In the genomic region with DNA sequence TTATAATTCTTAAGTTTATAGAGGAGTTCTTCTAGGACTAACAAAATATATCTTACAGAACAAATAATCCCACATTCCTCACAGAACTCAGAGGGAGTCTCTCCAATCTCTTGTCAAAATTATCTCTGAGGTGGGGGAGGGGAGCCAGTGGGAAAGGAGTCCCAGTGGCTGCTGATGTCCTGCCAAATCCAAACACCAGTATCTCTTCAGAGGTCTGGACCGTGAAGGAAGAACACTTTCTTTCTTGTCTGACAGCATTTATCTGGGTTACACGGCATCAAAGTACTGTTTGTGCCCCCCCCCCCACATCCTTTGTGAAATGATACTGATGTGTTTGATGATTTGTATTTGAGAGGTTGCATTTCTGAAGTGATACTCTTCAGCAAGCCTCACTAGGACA, we compare ENCODE assay signal across 30 mouse cellular contexts.
DNase-seq lines count a peak whose midpoint lies in the region; ATAC-seq and TF ChIP-seq lines count a peak whose summit lies in the region.
"Had no signal": no experiment of that assay in that cellular context is flagged by ENCODE, and none has a peak within 500 bp of the region (broad histone marks: within the 10 kb centered on the region; RNA-seq: fewer than 3 reads in every experiment).

No protein-coding gene starts in this region.

- no peak for TF ChIP-seq CTCF in lung, embryonic 14.5 days (IDR thresholded peaks at IDR 0.05; ENCODE audit: low read depth)
- no peak for TF ChIP-seq CTCF in lung, postnatal 0 days (IDR thresholded peaks at IDR 0.05)

- DNase-seq in heart, postnatal 10 days, result peak; percentile 11 to 13
- no peak for DNase-seq in heart, adult 9 months (ENCODE audit: low spot score in 2 of 2)
- peak; percentile 62 for DNase-seq in lung, embryonic 14.5 days
- no peak for DNase-seq in lung, postnatal 0 days (ENCODE audit: low spot score)
- DNase-seq in ovary, adult 18-20 months (ENCODE audit: low spot score), result peak; percentile 26
- DNase-seq in ovary, postnatal 10 days (ENCODE audit: low spot score), result no peak
- peak; percentile 46 for DNase-seq in testis, postnatal 10 days (ENCODE audit: low spot score)
- DNase-seq: adrenal gland, adult 8-10 months; cerebellum, adult 8-10 months; cerebellum, postnatal 25 days; forebrain, postnatal 0 days; heart, adult 2 months; heart, postnatal 36 days; kidney, adult 9 months; layer of hippocampus, adult 9-11 months; liver, embryonic 13.5 days; right cerebral cortex, adult 18-20 months had no signal

- TF ChIP-seq EP300 in lung, postnatal 0 days (IDR thresholded peaks at IDR 0.05), result no peak

- 0 out of 2 replicates have a peak, but pooled peaks cover 2% of the 10 kb centered on the region for H3K4me1 ChIP-seq in lung, embryonic 14.5 days (ENCODE audit: insufficient read depth)
- no peaks in the 10 kb centered on the region for H3K4me1 ChIP-seq in lung, postnatal 0 days (ENCODE audit: insufficient read depth, low read depth, low read length)
- H3K4me1 ChIP-seq: embryonic facial prominence, embryonic 10.5 days; embryonic facial prominence, embryonic 15.5 days; forebrain, embryonic 12.5 days; hindbrain, embryonic 12.5 days; limb, embryonic 15.5 days; liver, embryonic 13.5 days; midbrain, embryonic 13.5 days; neural tube, embryonic 13.5 days had no signal

- intact Hi-C loops in heart, postnatal 10 days (cut with DNase I), result no loop called here

- H3K36me3 ChIP-seq in lung, embryonic 14.5 days (ENCODE audit: insufficient read depth), result no peaks in the 10 kb centered on the region
- no peaks in the 10 kb centered on the region for H3K36me3 ChIP-seq in lung, postnatal 0 days (ENCODE audit: insufficient read depth, low read length)
- H3K36me3 ChIP-seq: embryonic facial prominence, embryonic 10.5 days; embryonic facial prominence, embryonic 15.5 days; forebrain, embryonic 12.5 days; G1E; hindbrain, embryonic 12.5 days; intestine, embryonic 15.5 days; limb, embryonic 10.5 days; limb, embryonic 15.5 days; liver, embryonic 13.5 days; midbrain, embryonic 13.5 days; neural tube, embryonic 13.5 days had no signal

- no peak overlapping the region for H3K4me2 ChIP-seq in lung, embryonic 14.5 days
- no peak overlapping the region for H3K4me2 ChIP-seq in lung, postnatal 0 days (replicated peaks; ENCODE audit: low read depth, low read length)
- H3K4me2 ChIP-seq: embryonic facial prominence, embryonic 15.5 days; forebrain, embryonic 12.5 days; hindbrain, embryonic 12.5 days; intestine, embryonic 15.5 days; limb, embryonic 15.5 days; liver, embryonic 13.5 days; midbrain, embryonic 13.5 days; neural tube, embryonic 13.5 days had no signal

- WGBS in lung, embryonic 14.5 days, result 21% methylated on average over 2 of the region's 2 CpGs
- WGBS in lung, postnatal 0 days, result 40% methylated on average over 2 of the region's 2 CpGs

- H3K9me3 ChIP-seq in lung, embryonic 14.5 days (ENCODE audit: low read depth, low read length), result no peaks in the 10 kb centered on the region
- H3K9me3 ChIP-seq in lung, postnatal 0 days (ENCODE audit: low read length), result no peaks in the 10 kb centered on the region
- H3K9me3 ChIP-seq: embryonic facial prominence, embryonic 10.5 days; embryonic facial prominence, embryonic 15.5 days; forebrain, embryonic 12.5 days; G1E; hindbrain, embryonic 12.5 days; intestine, embryonic 15.5 days; limb, embryonic 10.5 days; limb, embryonic 15.5 days; liver, embryonic 13.5 days; midbrain, embryonic 13.5 days; neural tube, embryonic 13.5 days had no signal

- peak; percentile 66; the same call in 1 of the 2 replicates for ATAC-seq in lung, embryonic 14.5 days (ENCODE audit: insufficient read depth)
- no peak for ATAC-seq in lung, postnatal 0 days
- ATAC-seq: forebrain, postnatal 0 days; hindbrain, postnatal 0 days; intestine, embryonic 15.5 days; midbrain, embryonic 13.5 days had no signal

- no peaks in the 10 kb centered on the region for H3K27me3 ChIP-seq in lung, embryonic 14.5 days (ENCODE audit: insufficient read depth, low read length)
- no peaks in the 10 kb centered on the region for H3K27me3 ChIP-seq in lung, postnatal 0 days (replicated peaks; ENCODE audit: insufficient read depth, low read length)
- H3K27me3 ChIP-seq: embryonic facial prominence, embryonic 15.5 days; forebrain, embryonic 12.5 days; hindbrain, embryonic 12.5 days; intestine, embryonic 15.5 days; limb, embryonic 15.5 days; liver, embryonic 13.5 days; midbrain, embryonic 13.5 days; neural tube, embryonic 13.5 days had no signal

- H3K27ac ChIP-seq in lung, embryonic 14.5 days (ENCODE audit: low read depth), result peak overlapping the region; percentile 77
- no peak overlapping the region for H3K27ac ChIP-seq in lung, postnatal 0 days (ENCODE audit: low read length)
- H3K27ac ChIP-seq: embryonic facial prominence, embryonic 10.5 days; embryonic facial prominence, embryonic 15.5 days; forebrain, embryonic 12.5 days; heart, adult 2 months; hindbrain, embryonic 12.5 days; hindbrain, postnatal 0 days; intestine, embryonic 15.5 days; limb, embryonic 10.5 days; limb, embryonic 15.5 days; liver, embryonic 13.5 days; macrophage; midbrain, embryonic 13.5 days; neural tube, embryonic 13.5 days; stomach, postnatal 0 days had no signal

- H3K9ac ChIP-seq in lung, embryonic 14.5 days, result no peak overlapping the region
- no peak overlapping the region for H3K9ac ChIP-seq in lung, postnatal 0 days (replicated peaks; ENCODE audit: low read depth)
- H3K9ac ChIP-seq: embryonic facial prominence, embryonic 15.5 days; forebrain, embryonic 12.5 days; forebrain, postnatal 0 days; hindbrain, embryonic 12.5 days; intestine, embryonic 15.5 days; limb, embryonic 15.5 days; liver, embryonic 13.5 days; midbrain, embryonic 13.5 days; neural tube, embryonic 13.5 days had no signal

- no peak overlapping the region for H3K4me3 ChIP-seq in lung, embryonic 14.5 days (ENCODE audit: low read depth, low read length)
- no peak overlapping the region for H3K4me3 ChIP-seq in lung, postnatal 0 days (ENCODE audit: low read depth, low read length)
- H3K4me3 ChIP-seq: embryonic facial prominence, embryonic 10.5 days; embryonic facial prominence, embryonic 15.5 days; forebrain, embryonic 12.5 days; heart, adult 2 months; hindbrain, embryonic 12.5 days; intestine, embryonic 15.5 days; limb, embryonic 10.5 days; limb, embryonic 15.5 days; liver, embryonic 13.5 days; midbrain, embryonic 13.5 days; neural tube, embryonic 13.5 days had no signal

Comparison
In these comparisons a context has a peak if more than half of its experiments do, and no peak if none do; other contexts are left out.
1. DNase-seq: peak in heart, postnatal 10 days (2 of 2), lung, embryonic 14.5 days (single experiment), ovary, adult 18-20 months (single experiment) and testis, postnatal 10 days (single experiment); none in heart, adult 9 months (0 of 2), lung, postnatal 0 days (single experiment) and ovary, postnatal 10 days (single experiment).